Mouse (Mus musculus): ENCODE measurements at regions not wholly inside any gene's neighbourhood (a gene's known extent, or its start where the extent isn't known, plus 50 kb on each side); places are given as distances from the start of the nearest gene placed in this dataset.
A peak's percentile ranks its signal among the peaks of the same experiment; 100 is the strongest.

DNA sequence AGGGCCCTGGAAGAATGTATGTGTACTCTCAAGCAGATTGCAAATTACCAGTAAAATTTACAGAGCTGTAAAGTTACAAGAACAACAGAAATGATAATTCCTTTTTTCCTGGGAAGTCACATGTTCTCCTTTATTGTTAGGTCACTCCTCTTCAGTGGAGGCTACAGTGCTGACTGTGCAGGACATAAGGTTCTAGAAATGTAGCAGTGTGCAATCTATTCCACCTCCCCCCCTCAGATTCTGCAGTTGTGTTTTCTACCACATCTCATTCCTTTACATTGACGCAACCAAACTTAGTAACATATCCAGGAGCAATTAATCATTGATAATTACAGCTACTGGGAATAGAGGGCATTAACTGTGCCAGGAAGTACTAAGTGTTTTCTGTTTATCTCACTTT is 385.3 kb upstream of the Tnc start:
- no peak for DNase-seq (ENCODE audit: low read depth, low spot score)

DNA sequence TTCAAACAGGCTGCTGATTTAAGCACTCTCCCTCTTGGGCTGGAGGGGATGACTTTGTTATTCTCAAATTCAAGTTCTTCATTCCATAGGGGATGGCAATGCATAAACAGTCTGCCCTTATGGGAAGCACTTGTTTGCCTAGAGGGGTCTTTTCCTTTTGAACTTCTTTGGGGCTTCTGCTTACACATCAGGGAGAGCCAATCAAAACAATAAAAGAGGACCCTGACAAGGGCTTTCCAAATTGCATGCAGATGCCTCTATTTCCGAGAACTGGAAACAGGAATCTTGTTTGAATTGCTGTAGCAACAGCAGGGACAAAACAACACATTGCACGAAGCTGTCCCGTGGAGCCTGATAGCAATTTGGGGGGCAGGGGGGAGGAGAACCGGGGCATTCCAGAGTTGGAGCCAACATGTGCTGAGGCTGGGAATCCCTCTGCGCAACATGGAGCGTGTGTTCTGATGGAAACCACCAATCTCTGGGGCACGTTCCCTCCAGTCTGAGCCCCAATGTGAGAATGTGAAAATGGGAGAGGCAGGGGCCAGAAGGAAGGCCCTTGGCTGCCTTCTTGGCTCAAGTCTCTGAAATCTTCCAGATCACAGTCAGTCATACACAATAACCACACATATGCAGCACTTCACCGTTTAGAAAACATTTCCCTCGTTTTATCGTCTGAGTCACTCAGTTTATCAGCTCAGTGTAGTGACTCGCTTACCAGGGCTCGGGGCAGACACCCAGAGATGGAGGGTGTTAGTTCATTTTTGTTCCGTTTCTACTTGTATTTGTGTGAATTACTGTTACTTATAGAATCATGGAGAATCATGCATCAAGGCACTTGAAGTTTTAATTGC is 391.2 kb upstream of the Tnc start:
- no peak for DNase-seq (ENCODE audit: low read depth, low spot score)

DNA sequence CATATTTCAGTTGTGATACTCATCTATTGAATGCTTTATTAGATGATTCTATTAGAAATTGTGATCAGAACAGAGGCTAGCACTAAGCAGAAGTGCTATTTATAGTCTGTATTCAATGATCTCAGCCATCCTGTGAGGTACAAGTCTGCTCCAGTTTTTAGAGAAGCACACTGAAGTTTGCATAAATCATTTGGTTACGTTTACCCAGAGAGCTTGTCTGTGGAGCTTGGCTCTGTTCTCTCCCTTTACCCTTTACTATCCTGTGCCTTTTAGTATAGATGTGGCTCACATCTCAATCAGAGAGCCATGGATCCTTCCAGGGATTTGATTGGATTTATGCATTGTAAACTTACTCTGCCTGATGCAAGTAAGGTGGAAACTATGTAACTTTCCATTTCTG is 404.6 kb upstream of the Tnc start:
- DNase-seq (ENCODE audit: low read depth, low spot score) = no peak

DNA sequence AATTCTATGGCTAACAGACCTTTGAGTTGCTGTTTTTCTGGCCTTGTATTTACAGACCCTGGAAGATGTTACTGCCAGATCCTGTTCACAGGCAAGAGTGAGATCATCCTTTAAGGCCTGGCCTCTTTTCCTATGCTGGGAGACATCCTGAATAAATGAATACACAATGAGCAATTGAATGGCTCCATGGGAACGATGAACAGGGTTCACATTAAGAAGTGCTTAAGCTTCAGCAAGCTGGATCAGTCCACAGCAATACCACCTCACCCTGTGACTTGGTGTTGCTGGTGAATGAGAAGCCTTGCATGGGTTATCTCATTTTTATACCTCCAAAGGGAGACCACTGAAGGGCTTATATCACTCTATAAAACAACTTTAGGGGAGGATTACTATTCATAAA is 405.1 kb upstream of the Tnc start:
- DNase-seq (ENCODE audit: low read depth, low spot score) = no peak

DNA sequence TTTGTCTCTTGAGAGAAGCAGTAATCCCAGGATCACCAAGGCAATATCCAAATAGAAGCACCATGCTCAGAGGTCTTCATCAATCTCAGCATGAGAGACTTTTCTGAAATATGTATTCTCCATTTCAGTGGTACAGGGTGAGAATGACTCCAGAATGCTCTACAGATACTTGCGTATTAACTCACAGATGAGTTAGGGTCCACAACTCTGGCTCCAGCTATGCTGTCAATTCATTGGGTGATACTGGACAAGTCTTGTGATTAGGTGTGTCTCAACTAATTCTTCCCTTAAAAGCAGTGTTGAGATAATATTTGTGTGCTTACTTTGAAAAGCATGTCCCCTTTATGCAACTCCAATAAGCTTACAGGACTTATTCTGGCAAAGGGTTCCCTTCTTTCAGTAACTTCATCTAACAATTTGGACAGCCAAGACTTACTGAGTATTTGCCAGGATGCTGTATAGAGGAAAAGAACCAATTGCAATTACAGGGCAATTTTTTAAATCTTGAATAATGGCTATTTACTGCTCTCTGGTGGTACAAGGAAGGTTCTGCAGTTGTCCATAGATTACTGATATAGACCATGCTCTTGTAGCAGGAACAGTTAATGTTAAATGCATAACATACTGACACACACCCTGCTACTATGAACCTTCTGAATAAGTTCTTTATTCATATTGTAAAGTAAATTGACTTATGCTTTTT is 445.6 kb upstream of the Tnc start:
- no peak for DNase-seq (ENCODE audit: low read depth, low spot score)

DNA sequence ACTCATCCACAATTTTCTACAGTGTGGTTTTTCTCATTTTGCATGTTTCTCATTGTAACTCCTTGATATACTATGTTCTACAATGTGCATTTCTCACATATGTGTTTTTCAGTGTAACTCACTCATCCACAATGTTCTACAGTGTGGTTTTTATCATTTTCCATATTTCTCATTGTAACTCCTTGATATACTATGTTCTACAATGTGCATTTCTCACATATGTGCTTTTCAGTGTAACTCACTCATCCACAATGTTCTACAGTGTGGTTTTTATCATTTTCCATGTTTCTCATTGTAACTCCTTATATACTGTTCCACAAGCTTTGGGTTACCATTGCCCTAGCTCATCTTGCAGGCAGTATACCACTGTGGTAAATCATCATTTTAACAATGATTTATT is 450.9 kb upstream of the Tnc start:
- peak; percentile 91 for DNase-seq (ENCODE audit: low read depth, low spot score)

DNA sequence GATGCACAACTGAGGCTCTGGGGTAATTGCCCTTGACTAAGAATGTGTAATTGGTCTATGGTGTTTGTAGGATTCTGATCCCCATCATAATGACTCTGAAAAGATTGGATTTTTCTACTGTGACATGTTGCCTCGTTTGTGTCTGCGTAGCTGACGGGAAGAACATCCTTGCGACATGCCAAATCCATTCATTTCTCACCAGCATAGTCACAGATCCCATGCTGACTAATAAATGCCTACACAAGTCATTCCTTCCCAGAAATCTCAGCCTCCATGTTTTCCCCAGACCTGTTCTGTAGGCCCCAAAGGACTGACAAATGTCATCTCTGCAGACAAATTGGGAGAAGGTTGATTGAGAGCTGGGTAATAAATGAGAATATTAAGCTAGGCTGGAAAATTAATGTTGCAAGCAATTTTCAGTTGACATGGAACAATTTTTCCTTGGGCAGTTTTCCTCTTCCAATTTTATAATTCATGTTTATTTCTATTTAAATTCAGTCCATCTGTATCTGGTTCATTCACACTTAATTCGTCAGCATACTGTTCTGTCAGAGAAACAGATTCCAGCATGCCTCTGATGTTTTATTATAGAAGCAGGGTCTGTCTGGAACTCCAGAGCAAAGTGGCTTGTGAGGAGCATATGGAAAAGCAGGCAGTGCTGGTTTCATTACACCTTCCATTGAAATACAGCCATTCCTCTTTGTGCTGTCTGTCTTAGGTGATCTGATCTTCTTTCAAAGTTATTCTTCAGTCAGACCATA is 454.0 kb upstream of the Tnc start:
- DNase-seq (ENCODE audit: low read depth, low spot score) = no peak

DNA sequence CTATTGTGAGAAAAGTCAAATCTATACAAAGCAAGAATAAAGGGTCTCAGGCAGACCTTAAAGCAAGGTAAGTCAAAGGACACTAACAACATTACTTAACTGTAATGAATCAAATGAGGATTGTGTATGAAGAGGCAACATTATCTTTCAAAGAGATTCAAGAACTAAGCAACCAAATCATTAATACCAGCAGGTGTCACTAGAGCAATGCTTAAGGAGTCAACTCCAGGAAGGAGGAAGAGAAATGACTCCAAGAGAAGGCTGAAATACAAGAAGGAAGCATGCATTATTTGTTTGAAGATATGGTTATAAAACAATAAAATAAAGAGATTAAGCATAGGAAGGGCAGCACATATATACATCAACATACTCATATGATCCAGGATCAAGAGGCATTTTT is 475.1 kb upstream of the Tnc start:
- no peak for DNase-seq (ENCODE audit: low read depth, low spot score)

DNA sequence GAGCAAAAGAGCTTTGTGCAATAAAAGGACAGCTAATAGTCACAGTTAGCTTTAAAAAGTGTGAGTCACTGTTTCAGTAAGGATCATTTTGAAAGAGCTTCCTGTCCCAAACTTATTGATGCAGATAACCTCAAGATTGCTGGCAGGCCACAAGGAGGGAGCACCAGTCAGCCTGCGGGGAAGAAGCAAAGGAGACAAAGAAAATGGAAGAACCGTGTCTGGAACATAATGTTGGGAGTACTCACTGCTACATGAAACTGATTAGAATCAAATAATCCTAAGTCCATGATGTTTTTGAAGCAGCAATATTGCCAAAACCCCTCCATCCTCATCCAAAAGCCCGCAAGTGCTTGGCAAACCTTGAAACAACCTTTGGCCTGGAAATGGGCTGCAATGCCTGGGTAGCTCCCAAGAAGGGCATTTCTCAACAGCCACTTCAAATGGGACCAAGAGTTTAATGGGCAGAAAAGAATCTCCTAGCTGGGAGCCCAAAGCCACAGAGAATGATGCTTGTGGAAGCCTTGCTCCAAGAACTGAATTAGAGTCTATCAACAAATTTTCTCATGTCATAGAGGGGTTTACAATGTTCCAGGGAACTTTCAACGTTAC is 481.0 kb upstream of the Tnc start:
- no peak for DNase-seq (ENCODE audit: low read depth, low spot score)

DNA sequence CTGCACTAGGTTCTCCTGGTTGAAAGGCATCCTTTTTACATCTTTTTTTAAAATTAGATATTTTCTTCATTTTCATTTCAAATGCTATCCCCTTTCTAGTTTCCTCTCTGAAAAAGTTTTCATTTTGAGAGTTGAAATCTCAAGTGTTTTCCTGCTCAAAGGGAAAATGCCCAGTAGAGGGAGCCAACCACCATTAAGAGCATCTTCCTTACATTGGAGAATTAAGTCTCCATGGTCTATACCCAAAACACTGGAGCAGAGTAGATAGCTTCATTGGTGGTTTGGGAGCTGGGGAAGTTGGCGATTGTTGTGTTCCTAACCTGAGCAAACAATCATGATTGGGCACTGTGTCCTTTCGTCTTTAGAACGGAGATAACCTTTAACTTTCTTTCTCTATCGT is 483.8 kb upstream of the Tnc start:
- DNase-seq (ENCODE audit: low read depth, low spot score) = no peak

DNA sequence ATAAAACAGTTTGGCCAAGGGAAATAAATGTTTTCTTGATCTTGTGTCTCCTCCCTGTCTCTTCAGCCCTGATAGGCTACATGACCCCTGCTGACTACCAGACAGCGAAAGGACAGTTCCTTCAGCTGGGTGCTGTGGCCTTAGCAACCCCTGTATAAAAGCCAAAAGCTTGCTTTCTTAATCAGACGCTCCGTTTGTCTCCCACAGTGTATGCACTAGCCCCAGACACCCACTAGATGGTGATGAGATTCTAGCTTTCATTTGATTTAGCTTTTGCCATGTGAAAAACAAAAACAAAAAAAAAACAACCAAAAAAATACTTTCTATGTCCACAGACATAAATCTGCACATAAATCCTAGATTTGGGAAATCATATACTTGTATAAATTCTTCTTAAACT is 486.2 kb upstream of the Tnc start:
- DNase-seq (ENCODE audit: low read depth, low spot score) = no peak

DNA sequence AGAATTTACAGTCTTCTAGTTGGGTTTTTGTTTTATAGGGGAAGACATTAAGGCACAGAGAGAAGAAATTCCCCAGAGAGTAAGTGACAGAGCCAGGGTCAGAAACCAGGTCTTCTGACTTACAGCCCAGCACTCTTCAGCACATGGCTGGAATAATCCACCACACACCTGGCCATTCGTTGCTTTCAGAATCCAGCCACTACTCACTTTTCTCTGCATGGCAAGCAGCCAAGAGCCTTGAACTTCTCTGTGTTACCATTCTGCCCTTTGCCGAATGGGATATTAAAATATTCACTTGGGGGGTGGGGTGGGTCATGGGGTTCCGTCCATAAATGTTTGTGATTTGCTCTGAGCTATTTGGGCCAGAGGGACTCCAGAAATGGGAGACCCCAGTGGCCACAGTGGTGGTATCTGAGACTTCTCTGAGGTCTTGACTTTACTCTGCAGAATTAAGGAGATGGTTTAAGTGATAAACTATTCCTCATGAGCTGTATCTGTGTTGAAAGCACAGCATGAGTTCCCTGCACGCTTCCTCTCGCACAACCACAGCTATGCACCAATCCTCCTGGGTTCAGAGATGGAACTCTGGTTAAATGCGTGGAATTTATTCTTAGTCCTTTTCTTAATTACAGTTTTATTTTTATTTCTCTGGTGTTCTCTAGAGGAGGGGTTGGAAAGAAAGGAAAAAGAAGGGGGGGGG is 488.9 kb upstream of the Tnc start:
- DNase-seq (ENCODE audit: low read depth, low spot score) = no peak

DNA sequence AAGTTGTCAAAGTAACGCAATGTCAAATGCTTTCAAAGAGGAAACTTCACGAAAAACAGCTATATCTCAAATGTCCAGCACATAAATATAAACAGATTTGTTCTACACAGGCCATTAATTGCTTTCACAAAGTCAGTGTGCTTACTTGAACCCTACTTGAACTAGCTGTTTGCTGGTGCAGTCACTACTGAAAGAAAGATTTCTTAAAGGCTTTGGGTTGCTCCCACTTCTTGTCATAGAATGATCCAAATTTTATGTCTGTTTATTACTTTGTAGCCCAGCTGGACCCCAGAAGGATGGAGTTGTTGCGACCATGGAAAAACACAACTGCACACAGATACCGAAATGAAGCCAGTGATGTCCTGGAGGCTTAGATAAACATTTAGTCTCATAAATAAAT is 491.2 kb upstream of the Tnc start:
- no peak for DNase-seq (ENCODE audit: low read depth, low spot score)

DNA sequence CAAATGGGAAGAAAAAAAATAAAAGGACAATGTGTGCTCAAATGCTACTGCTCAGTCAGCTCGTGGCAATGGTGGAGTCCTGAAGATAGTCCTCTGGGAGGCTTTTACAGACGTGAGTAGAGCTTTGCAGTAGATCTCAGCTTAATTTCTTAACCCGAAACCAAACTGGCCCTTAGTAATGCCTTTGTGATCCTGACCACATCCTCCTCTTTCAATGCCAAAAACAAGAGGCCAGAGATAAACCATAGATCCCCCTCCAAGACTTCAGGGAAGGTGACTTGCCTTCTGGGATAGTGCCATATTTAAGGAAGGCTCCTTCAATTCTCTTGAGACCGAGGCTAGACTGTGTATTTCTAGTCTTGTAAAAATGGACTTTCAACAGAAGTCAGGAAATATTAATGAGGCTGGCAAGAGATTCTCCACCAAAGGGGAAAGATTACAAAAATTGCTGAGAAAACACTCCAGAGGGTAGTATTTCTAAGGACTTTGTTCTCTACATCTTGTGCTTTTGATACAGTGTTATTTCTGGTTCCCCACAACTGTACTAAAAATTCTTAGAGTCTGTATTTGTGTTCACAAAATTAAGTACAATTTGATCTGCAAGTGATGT is 497.9 kb upstream of the Tnc start:
- no peak for DNase-seq (ENCODE audit: low read depth, low spot score)

DNA sequence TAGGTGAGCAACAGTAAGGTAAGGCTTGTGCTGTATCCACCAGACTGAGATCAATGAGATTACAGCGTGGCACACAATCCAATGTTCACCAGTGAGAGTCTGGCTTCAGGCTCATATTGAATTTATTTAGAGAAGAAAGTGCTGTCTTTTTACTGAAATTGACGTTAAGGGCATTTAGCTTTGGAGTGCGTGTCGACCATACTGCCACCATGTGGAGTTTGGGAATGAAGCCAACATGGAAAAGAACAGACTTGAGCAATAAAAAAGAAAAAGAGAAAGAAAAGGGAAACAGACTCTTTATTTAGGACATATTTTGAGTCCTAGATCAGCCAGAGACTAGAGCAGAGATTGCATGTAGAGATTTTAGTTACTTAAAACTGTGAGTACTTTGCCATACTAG is 499.6 kb upstream of the Tnc start:
- no peak for DNase-seq (ENCODE audit: low read depth, low spot score)

DNA sequence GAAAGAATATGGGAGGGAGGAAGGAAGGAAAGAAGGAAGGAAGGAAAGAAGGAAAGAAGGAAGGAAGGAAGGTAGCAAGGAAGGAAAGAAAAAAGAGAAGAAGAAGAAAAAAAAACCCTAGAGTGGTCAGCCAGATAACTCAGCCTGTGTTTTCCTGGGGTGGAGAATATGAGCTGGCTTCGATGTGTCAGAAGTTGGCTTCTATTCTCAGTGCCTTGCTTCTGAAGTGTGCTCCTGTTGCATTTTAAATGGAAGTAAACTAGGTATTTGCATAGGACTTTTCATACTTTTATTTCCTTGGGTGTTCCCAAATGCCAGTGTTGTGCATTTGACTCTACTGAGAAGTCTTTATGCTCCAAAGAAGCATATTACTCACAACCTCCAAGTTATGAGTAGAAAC is 515.7 kb upstream of the Tnc start:
- DNase-seq (ENCODE audit: low read depth, low spot score) = no peak

DNA sequence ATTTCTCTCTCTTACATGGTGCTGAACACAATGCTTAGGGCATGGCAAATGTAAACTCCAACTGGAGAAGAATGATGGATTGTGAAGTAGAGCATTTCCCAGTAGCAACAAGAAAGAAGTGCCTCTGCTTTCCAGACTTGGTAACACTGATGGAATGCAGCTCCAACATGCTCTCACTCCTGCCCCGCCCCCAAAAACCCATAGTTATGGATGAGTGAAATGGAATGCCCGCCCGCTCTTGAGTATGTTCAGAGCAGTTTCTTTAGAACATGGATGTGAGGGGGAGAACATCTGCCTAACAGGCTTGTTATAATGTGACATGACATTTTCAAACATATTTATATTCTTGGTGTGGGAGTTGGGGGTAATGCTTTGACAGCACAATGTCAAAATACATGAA is 517.2 kb upstream of the Tnc start:
- DNase-seq (ENCODE audit: low read depth, low spot score) = no peak

DNA sequence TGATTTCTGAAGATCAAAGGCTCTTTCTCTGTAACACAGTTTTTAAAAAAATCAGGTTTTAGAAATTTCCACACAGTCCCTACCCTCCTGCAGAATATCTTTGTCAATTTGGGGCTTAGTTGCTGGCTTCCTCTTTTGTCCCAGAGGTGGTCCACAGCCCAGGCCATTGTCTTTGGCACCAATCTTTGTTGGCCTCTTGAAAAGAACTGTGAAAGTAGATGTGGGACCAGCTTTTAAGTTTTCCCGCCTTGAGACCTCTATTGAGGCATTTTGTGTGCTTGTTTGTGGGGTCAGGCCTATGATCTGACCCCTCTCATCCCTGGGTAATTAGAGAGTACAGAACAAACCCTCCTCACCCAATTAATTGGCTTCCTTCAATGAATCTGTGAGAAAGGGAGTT is 523.9 kb upstream of the Tnc start:
- DNase-seq (ENCODE audit: low read depth, low spot score) = no peak

DNA sequence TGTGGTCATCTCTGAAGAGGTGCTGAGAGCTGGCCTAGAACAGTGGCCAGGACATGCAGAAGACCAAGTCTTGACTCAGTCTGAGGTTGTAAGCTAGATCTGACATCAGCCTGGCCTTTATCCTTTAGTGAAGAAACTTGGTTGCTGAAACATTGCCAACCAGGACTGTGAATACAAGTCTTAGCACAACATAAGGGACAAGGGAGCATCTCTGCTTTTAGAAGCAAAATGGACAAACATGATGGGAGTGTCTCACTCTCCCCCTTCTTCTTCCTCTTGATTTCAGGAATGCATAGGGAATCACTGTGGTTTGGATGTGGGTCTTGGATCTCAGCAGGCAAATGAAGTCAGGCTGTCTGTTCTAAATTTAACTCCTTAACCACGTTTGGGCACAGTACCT is 529.1 kb upstream of the Tnc start:
- no peak for DNase-seq (ENCODE audit: low read depth, low spot score)

DNA sequence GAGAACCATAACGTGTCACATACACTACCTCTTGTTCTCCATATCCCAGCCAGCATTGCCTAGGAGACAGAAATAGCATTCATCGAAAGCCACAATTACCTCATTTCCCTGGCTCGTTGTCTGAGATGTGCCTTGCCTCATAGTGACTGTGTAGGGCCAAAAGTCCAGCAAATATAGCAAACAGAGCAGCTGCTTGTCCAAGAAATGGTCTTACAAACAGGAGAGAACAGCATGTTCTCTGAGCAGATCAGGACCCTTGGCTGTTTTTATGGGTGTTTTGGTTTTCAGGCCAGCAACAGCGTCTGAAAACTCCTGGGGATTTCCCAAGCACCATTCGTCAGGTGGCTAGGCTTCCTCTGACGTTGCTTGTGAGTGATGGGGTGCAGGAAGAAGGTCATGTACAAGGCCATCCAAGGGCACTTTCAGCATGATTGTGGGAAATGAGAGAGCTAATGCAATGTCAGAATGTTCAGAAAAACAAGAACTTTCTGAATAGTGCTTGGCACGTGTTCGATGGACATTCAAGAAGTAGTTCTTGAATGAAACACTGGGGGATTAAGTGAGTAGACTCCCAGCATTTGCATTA is 528.9 kb upstream of the Pappa start:
- no peak for DNase-seq (ENCODE audit: low read depth, low spot score)

DNA sequence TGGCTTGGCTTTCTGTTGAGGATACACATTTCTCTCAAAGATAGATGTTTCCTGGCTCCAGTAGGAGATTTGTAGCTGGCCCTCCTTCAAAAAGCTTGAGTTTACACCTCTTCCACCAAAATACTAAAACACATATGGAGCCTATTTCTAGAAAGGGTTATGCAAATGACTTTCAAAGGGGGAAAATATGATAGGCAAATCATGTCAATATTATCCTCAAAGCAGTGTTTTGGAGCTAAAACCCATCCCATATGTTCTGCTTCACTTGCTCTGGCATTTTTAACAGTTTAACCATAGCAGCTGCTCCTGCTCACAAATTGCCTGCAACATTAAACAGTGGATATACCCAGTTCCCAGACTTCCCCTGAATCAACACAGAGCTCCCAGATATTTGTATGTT is 525.5 kb upstream of the Pappa start:
- no peak for DNase-seq (ENCODE audit: low read depth, low spot score)
